Mouse (Mus musculus) kidney, adult 9 months (tissue): Measurements from ENCODE around the gene Etv3.

Source experiments
- DNase-seq: peaks from one replicate; pipeline ENCODE4 v3.0.0; 2022

The Etv3 gene

GRCm38 (mm10) chr3:87561434-87561833, 36.2 kb downstream of the Etv3 start:
- DNase-seq = no peak

- peak; percentile 90 for DNase-seq
Measured at GRCm38 (mm10) chr3:87562370-87562769, 37.2 kb downstream of the Etv3 start.

GRCm38 (mm10) chr3:87563466-87563865, 38.3 kb downstream of the Etv3 start:
- no peak for DNase-seq

DNA sequence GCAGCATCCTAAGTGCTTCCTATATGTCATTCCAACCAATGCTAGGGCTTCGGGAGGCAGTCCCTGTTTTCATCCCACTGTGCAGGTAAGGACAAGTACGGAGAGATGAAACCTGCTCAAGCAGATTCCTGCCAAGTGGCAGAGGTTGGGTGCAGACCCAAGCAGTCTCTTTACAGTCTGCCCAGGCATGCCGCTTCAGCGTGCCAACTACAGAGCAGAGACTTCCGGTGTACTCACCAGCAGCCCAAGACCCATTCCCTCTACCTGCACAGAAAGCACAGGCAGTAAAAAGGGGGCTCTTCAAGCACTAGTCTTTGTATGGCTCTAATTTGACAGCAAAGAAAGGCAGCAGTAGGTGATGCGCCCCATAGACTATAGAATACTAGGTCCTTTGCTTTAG, 40.4 kb downstream of the Etv3 start:
- DNase-seq = no peak

DNA sequence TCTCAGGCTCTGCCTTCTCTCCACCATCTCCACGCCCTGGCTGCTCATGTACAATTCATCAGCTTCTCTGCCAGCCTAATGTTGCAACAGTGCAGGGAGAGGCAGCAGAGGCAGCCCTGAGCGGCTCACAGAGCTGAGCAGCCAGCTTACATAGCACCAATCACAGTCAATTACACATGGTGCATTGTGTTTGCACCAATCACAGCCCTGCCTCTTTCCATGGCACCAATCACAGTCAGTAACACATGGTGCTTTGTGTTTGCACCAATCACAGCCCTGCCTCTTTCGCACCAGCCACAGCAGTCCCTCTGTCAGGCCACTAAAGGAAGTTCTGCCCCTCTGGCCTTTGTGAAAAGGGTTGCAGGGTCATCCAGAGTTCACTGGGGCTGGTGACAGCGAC, 40.9 kb downstream of the Etv3 start:
- DNase-seq = peak; percentile 77

DNA sequence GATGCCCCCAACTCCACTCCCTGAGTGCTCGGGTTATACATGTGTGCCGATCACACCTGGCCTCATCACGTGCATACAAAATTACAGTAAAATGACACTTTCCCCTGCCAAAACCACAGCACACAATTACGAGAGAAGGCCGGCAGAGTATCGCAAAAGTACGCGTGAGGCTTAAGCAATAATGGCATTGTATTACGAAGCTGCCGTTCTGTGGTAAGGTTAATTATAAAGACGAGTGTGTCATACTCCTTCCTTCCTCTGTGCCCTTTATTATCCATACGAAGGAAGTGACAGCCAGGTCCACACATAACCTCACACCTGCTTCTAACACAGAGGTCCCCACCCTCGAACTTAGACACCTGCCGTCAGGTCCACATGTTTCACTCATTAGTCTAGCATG, 42.3 kb downstream of the Etv3 start:
- DNase-seq = no peak

DNA sequence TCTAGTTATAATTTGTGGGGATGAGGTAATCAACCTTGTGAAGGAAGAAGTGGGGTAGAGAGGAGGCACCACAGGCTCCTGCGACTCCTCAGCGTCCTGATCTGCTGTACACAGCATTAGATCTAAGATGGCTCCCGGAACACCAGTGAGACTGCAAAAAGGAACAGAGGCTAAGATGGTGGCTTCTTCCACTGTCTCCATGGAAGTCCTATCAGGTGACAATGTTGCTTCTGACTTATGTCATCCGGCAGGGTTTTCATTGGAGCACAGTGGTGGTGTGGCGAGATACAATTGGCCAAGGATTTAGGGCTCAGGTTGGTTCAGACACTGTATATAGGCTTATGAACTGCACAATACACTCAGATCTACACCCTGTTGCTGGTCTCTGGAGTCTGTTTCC, 43.5 kb downstream of the Etv3 start:
- no peak for DNase-seq

GRCm38 (mm10) chr3:87575766-87576165, 50.6 kb downstream of the Etv3 start:
- DNase-seq = no peak

DNA sequence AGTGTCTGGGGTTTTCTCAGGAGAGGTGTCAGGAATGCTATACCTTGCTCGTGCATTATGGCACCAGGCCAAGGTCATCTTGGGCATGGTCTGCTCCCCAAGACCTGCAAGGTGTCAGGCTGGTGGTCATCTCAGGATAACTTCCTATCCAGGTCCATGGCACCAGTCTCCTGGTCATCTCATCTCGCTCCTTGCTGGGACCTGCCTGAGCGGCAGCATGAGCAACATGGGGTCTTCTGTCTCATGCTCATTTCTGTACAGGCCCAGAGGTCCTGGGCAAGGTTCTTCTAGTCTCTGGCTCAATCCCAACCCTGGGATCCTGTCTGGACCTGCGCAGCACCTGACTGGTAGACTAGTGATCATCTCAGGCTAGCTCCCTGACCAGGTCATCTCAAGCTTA, 57.1 kb downstream of the Etv3 start:
- no peak for DNase-seq
